Mouse (Mus musculus): ENCODE measurements around the gene Ccdc138. TPM values are rescaled to one million over a fixed set of nuclear protein-coding genes. Genes with fewer than 3 reads are reported as not detected.

The Ccdc138 gene
- polyA plus RNA-seq, 1 experiment from 2014 or later = 16.8 TPM

DNA sequence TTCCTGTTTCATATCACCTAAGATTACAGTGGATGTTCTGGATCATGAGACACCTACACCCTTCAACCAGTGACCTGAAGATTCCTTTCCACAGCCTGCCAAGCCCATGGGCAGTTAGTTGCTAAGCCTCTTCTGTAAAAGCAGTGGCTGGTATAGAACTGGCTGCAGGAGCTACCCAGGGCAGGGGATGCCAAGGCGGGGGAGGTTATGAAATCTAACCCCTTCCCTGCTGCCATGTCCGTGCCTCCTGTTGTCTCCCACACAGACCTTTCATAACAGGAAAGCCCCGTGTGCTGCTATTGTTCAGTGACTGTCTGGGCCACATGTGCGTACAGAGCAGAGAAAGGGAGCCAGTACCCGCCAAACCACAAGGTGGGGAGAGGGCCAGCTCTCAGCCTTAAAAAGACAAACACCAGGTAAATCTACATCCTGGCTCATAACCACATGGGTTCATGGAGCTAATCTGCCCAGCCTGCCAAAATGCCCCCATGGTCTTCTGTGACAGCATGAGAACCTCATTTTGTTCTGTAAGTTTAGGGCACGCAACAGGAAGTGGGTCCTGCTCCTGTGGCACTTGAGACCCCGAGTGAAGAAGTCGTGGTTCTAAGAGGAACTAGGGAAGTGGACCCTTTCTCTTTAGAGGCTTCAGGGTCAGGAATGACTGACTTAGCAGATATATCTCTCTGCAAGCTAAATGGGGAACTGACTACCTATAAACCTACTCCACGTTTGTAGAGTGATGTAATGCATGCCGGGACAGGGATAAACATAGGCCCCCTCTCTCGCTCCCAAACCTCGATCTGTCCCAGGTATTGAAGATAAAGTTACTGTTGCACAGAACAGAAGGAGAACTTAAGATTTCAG is 127.3 kb downstream of the Ccdc138 start:
- Histone ChIP-seq H3K9me3 (peaks cover 2% of the 10 kb centered on the region; the same call in 1 of the 2 replicates), H3K4me3 (no peak overlapping the region), H3K4me1 (no peaks in the 10 kb centered on the region), H3K27me3 (ENCODE audit: poor library complexity, severe bottlenecking) (peaks cover 27% of the 10 kb centered on the region), H3K36me3 (replicated peaks) (no peaks in the 10 kb centered on the region), H3K27ac (no peak overlapping the region)
- DNase-seq (ENCODE audit: extremely low spot score, low spot score) = no peak
- 81% methylated on average over 12 of the region's 12 CpGs for WGBS

Other genes starting within 250 kb of the Ccdc138 start
- 46.1 and 52.5 TPM in 2 replicates for gene Gcc2, start 242.5 kb upstream of the Ccdc138 start, polyA plus RNA-seq (2016; fragmentation: Nextera tagmentation; extraction: Ambion mirVana)
- gene Lims1, start 174.5 kb upstream of the Ccdc138 start, polyA plus RNA-seq (2016; fragmentation: Nextera tagmentation; extraction: Ambion mirVana) = 98.1 and 102 TPM in 2 replicates
- 29.0 and 30.5 TPM in 2 replicates for gene Ranbp2, start 51.0 kb upstream of the Ccdc138 start, polyA plus RNA-seq (2016; fragmentation: Nextera tagmentation; extraction: Ambion mirVana)
- gene Edar, start 177.7 kb downstream of the Ccdc138 start, polyA plus RNA-seq (2016; fragmentation: Nextera tagmentation; extraction: Ambion mirVana) = 0.53 and 0.62 TPM in 2 replicates
- gene Gm17542, start 220.3 kb downstream of the Ccdc138 start, polyA plus RNA-seq (2016; fragmentation: Nextera tagmentation; extraction: Ambion mirVana) = not detected in 2 replicates